Mouse (Mus musculus): Measurements from ENCODE around the gene Ebf3.

DNA sequence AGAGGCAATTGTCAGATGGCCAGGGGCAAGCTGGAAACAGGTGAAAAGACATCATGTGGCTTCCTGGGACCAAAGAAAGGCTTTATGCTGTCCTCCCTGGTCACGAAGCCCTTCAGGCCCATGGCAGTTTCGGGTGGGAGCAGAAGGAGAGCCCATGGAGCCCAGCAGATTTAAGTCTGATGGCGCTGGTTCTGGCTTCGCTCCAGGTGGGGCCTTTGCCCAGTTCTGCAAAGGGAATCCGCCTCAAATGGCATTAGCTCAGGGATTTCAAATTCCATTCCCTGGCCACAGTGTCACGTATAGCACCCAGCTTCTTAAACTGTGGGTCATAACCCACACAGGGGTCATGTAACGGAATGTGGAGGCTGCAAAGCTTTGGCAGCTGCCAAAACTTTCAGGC, 32.6 kb upstream of the Ebf3 start:
- TF ChIP-seq GATA1 (IDR thresholded peaks at IDR 0.05; ENCODE audit: borderline replicate concordance, low read length) (no peak), FLI1 (IDR thresholded peaks at IDR 0.05; ENCODE audit: low read length) (no peak)

Data from megakaryocyte, embryonic 14.5 days (primary cell).